Mouse (Mus musculus) small intestine, adult 2 months (tissue): ENCODE results near the gene Ssbp3. TPM values are rescaled to one million over a fixed set of nuclear protein-coding genes. Genes with fewer than 3 reads are reported as not detected.

Experiments used
- H3K27ac ChIP-seq: fragments of 200-500 bp; 2 replicates; pipeline ENCODE4 v1.5.1; 2012; ENCODE audit warnings: low read depth, low read length, control low read depth, inconsistent platforms; ENCODE audit not compliant: insufficient read depth
- H3K27me3 ChIP-seq: fragments of 200-500 bp; 2 replicates; pipeline ENCODE4 v1.6.1; 2012; ENCODE audit warnings: mild to moderate bottlenecking, moderate library complexity, low read length, inconsistent platforms; ENCODE audit not compliant: control insufficient read depth, insufficient read depth
- H3K36me3 ChIP-seq: fragments of 200-500 bp; 2 replicates; pipeline ENCODE4 v1.6.1; 2012; ENCODE audit warnings: mild to moderate bottlenecking, low read length, control low read depth, inconsistent platforms; ENCODE audit not compliant: control insufficient read depth, insufficient read depth
- H3K4me1 ChIP-seq: fragments of 200-500 bp; 2 replicates; pipeline ENCODE4 v1.6.1; 2012; ENCODE audit warnings: low read length, inconsistent platforms, mixed read lengths; ENCODE audit not compliant: control insufficient read depth, insufficient read depth, insufficient read length
- H3K4me3 ChIP-seq: fragments of 200-500 bp; 2 replicates; pipeline ENCODE4 v1.5.1; 2012; ENCODE audit warnings: low read depth, mild to moderate bottlenecking, control low read depth, inconsistent platforms, low read length, moderate library complexity
- CTCF ChIP-seq: fragments of 200-500 bp; IDR thresholded peaks from 2 replicates; pipeline ENCODE4 v1.5.1; 2012; ENCODE audit warnings: low read depth, mild to moderate bottlenecking, control low read depth, inconsistent platforms, low read length, moderate library complexity, mixed read lengths; ENCODE audit not compliant: insufficient replicate concordance, insufficient read length; ENCODE audit errors: extremely low read depth
- POLR2A ChIP-seq: fragments of 200-500 bp; IDR thresholded peaks from 2 replicates; pipeline ENCODE4 v1.6.1; 2012; ENCODE audit warnings: low read depth, mild to moderate bottlenecking, control low read depth, inconsistent platforms, low read length, moderate library complexity
- WGBS: fragments of 180-500 bp; shearing (Covaris S2); methylation state at CpG from one replicate; pipeline ENCODE4 v1.1.7; 2018; 5-methylcytosine and 5-hydroxymethylcytosine counted together
- polyA plus RNA-seq: library from polyadenylated mRNA; depleted of rRNA; stranded (reverse); fragments of >200 nt; gene quantifications from 2 replicates; pipeline ENCODE4 v1.2.3, GENCODE M21; 2012

Ssbp3 gene
- polyA plus RNA-seq, 1 experiment = 21.2 TPM

GRCm38 (mm10) chr4:106868737-106869438 lies 41.6 kb upstream of the Ssbp3 start:
- WGBS = 57% methylated on average over 12 of the region's 12 CpGs
- peaks cover 2% of the 10 kb centered on the region; the same call in 1 of the 2 replicates for H3K4me1 ChIP-seq
- no peak overlapping the region for H3K4me3 ChIP-seq
- H3K36me3 ChIP-seq = no peaks in the 10 kb centered on the region
- H3K27ac ChIP-seq = no peak overlapping the region
- H3K27me3 ChIP-seq = no peaks in the 10 kb centered on the region
- TF ChIP-seq CTCF (no peak), POLR2A (no peak)

- TF ChIP-seq POLR2A = no peak
- TF ChIP-seq CTCF = no peak
- Histone ChIP-seq H3K27ac (no peak overlapping the region), H3K27me3 (no peaks in the 10 kb centered on the region), H3K4me3 (no peak overlapping the region), H3K36me3 (no peaks in the 10 kb centered on the region), H3K4me1 (peaks cover 3% of the 10 kb centered on the region; the same call in 1 of the 2 replicates)
- WGBS = 56% methylated on average over 3 of the region's 3 CpGs
These were observed 41.0 kb upstream of the Ssbp3 start for GRCm38 (mm10) chr4:106869539-106869951.

GRCm38 (mm10) chr4:106870556-106870955 lies 39.9 kb upstream of the Ssbp3 start:
- TF ChIP-seq CTCF (no peak), POLR2A (no peak)
- no peaks in the 10 kb centered on the region for H3K27me3 ChIP-seq
- no peak overlapping the region for H3K4me3 ChIP-seq
- no peaks in the 10 kb centered on the region for H3K36me3 ChIP-seq
- no peak overlapping the region for H3K27ac ChIP-seq
- 28% methylated on average over 2 of the region's 2 CpGs for WGBS
- H3K4me1 ChIP-seq = peaks cover 3% of the 10 kb centered on the region; the same call in 1 of the 2 replicates

GRCm38 (mm10) chr4:106874501-106874900 lies 36.0 kb upstream of the Ssbp3 start:
- H3K4me3 ChIP-seq = no peak overlapping the region
- H3K36me3 ChIP-seq = no peaks in the 10 kb centered on the region
- TF ChIP-seq CTCF (peak; percentile 25; the same call in 1 of the 2 replicates), POLR2A (no peak)
- no peaks in the 10 kb centered on the region for H3K27me3 ChIP-seq
- 92% methylated on average over 7 of the region's 7 CpGs for WGBS
- peaks cover 3% of the 10 kb centered on the region; the same call in 1 of the 2 replicates for H3K4me1 ChIP-seq
- H3K27ac ChIP-seq = no peak overlapping the region

- Histone ChIP-seq H3K27ac (no peak overlapping the region), H3K36me3 (no peaks in the 10 kb centered on the region), H3K4me3 (no peak overlapping the region), H3K4me1 (no peaks in the 10 kb centered on the region; the same call in 1 of the 2 replicates), H3K27me3 (no peaks in the 10 kb centered on the region)
- no peak for TF ChIP-seq POLR2A
- 74% methylated on average over 6 of the region's 6 CpGs for WGBS
These were observed 29.4 kb upstream of the Ssbp3 start for GRCm38 (mm10) chr4:106881101-106881500.

- H3K4me1 ChIP-seq = no peaks in the 10 kb centered on the region; the same call in 1 of the 2 replicates
- no peaks in the 10 kb centered on the region for H3K27me3 ChIP-seq
- 53% methylated on average over 2 of the region's 2 CpGs for WGBS
- no peak overlapping the region for H3K4me3 ChIP-seq
- H3K27ac ChIP-seq = no peak overlapping the region
- no peaks in the 10 kb centered on the region for H3K36me3 ChIP-seq
- TF ChIP-seq POLR2A = no peak
- TF ChIP-seq CTCF = no peak
These were observed 27.4 kb upstream of the Ssbp3 start for GRCm38 (mm10) chr4:106883149-106883548.

- Histone ChIP-seq H3K36me3 (no peaks in the 10 kb centered on the region), H3K27me3 (no peaks in the 10 kb centered on the region), H3K4me1 (no peaks in the 10 kb centered on the region), H3K4me3 (no peak overlapping the region), H3K27ac (no peak overlapping the region)
- TF ChIP-seq CTCF (no peak), POLR2A (no peak)
- 62% methylated on average over 10 of the region's 10 CpGs for WGBS
These were observed 24.0 kb upstream of the Ssbp3 start for GRCm38 (mm10) chr4:106886307-106887085.
